Mouse (Mus musculus): Measurements from ENCODE around the gene Tmem151b. TPM values are rescaled to one million over a fixed set of nuclear protein-coding genes. Genes with fewer than 3 reads are reported as not detected.

The Tmem151b gene
- polyA plus RNA-seq, 1 experiment from 2014 or later = 32.5 TPM

- no peaks in the 10 kb centered on the region for H3K27me3 ChIP-seq (ENCODE audit: control insufficient read depth, insufficient read depth, low read depth, low read length)
- H3K9ac ChIP-seq (ENCODE audit: low read depth, low read length) = 0 out of 2 replicates have a peak overlapping the region, but pooled peaks have one; percentile 31
- H3K4me2 ChIP-seq (ENCODE audit: low read length) = no peak overlapping the region
- 45% methylated on average over 23 of the region's 23 CpGs for WGBS
- H3K4me3 ChIP-seq (ENCODE audit: low read depth, low read length) = no peak overlapping the region
- H3K27ac ChIP-seq (ENCODE audit: low read length) = peak overlapping the region; percentile 73; the same call in 1 of the 2 replicates
- peaks cover 13% of the 10 kb centered on the region for H3K4me1 ChIP-seq (ENCODE audit: control insufficient read depth, insufficient read depth, low read length)
- H3K36me3 ChIP-seq (ENCODE audit: control insufficient read depth, insufficient read depth, low read length) = no peaks in the 10 kb centered on the region
- no peaks in the 10 kb centered on the region for H3K9me3 ChIP-seq (replicated peaks; ENCODE audit: control insufficient read depth, low read length, poor library complexity, severe bottlenecking)
- no peak for ATAC-seq
Measured at GRCm38 (mm10) chr17:45585725-45586448, 36.4 kb upstream of the Tmem151b start.

DNA sequence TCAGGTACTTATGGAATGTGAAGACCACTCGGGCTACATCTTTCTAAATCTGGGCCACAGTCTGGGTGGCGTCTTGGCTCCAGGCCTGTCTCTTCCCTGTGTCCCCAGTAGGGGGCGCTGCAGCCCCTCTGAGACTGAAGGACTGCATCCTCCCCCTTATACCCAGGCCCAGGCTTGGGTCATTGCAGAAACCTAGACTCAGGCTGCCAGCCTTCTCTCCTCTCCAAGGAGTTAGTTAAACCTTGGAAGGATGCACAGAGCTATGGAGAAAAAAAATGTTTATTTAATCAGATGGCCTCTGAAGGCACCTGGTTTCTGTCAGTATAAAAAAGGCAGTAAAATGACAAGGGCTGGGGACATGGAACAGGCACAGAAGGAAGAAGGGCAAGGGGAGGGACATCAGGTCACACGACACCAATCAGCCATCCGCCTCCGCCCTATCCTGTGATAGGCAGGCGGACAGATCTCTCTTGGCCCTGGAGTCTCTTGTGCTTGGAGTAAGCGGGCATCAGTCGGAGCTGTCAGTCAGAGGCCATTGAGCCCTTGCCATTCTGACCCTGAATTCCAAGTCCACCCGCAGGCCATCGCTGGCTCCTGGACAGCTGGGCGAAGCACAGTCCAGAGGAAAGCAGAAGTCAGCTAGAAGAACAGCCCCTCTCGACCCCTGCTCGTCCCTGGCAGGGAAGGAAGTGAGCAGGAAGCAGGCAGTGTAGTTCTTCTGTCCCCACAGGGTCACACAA, 35.6 kb upstream of the Tmem151b start:
- Histone ChIP-seq H3K36me3 (ENCODE audit: control insufficient read depth, insufficient read depth, low read length) (no peaks in the 10 kb centered on the region), H3K4me3 (ENCODE audit: low read depth, low read length) (no peak overlapping the region), H3K27ac (ENCODE audit: low read length) (peak overlapping the region; percentile 73), H3K4me2 (ENCODE audit: low read length) (no peak overlapping the region), H3K9ac (ENCODE audit: low read depth, low read length) (0 out of 2 replicates have a peak overlapping the region, but pooled peaks have one; percentile 31), H3K9me3 (replicated peaks; ENCODE audit: control insufficient read depth, low read length, poor library complexity, severe bottlenecking) (no peaks in the 10 kb centered on the region), H3K4me1 (ENCODE audit: control insufficient read depth, insufficient read depth, low read length) (peaks cover 13% of the 10 kb centered on the region), H3K27me3 (ENCODE audit: control insufficient read depth, insufficient read depth, low read depth, low read length) (no peaks in the 10 kb centered on the region)
- 19% methylated on average over 14 of the region's 14 CpGs for WGBS
- peak; percentile 61 for ATAC-seq

GRCm38 (mm10) chr17:45584096-45584896, 34.8 kb upstream of the Tmem151b start:
- Histone ChIP-seq H3K9me3 (replicated peaks; ENCODE audit: control insufficient read depth, low read length, poor library complexity, severe bottlenecking) (no peaks in the 10 kb centered on the region), H3K27me3 (ENCODE audit: control insufficient read depth, insufficient read depth, low read depth, low read length) (no peaks in the 10 kb centered on the region), H3K4me2 (ENCODE audit: low read length) (no peak overlapping the region), H3K27ac (ENCODE audit: low read length) (peak overlapping the region; percentile 73), H3K36me3 (ENCODE audit: control insufficient read depth, insufficient read depth, low read length) (no peaks in the 10 kb centered on the region), H3K4me1 (ENCODE audit: control insufficient read depth, insufficient read depth, low read length) (peaks cover 13% of the 10 kb centered on the region), H3K9ac (ENCODE audit: low read depth, low read length) (no peak overlapping the region), H3K4me3 (ENCODE audit: low read depth, low read length) (no peak overlapping the region)
- 38% methylated on average over 12 of the region's 12 CpGs for WGBS
- peak; percentile 61 for ATAC-seq

GRCm38 (mm10) chr17:45582715-45583355, 33.4 kb upstream of the Tmem151b start:
- H3K27ac ChIP-seq (ENCODE audit: low read length) = no peak overlapping the region
- no peak overlapping the region for H3K4me2 ChIP-seq (ENCODE audit: low read length)
- H3K9ac ChIP-seq (ENCODE audit: low read depth, low read length) = no peak overlapping the region
- H3K9me3 ChIP-seq (replicated peaks; ENCODE audit: control insufficient read depth, low read length, poor library complexity, severe bottlenecking) = no peaks in the 10 kb centered on the region
- H3K27me3 ChIP-seq (ENCODE audit: control insufficient read depth, insufficient read depth, low read depth, low read length) = no peaks in the 10 kb centered on the region
- no peak overlapping the region for H3K4me3 ChIP-seq (ENCODE audit: low read depth, low read length)
- WGBS = 78% methylated on average over 6 of the region's 6 CpGs
- H3K4me1 ChIP-seq (ENCODE audit: control insufficient read depth, insufficient read depth, low read length) = peaks cover 13% of the 10 kb centered on the region
- ATAC-seq = no peak
- H3K36me3 ChIP-seq (ENCODE audit: control insufficient read depth, insufficient read depth, low read length) = no peaks in the 10 kb centered on the region

- Histone ChIP-seq H3K9me3 (replicated peaks; ENCODE audit: control insufficient read depth, low read length, poor library complexity, severe bottlenecking) (no peaks in the 10 kb centered on the region), H3K27ac (ENCODE audit: low read length) (no peak overlapping the region), H3K9ac (ENCODE audit: low read depth, low read length) (no peak overlapping the region), H3K4me1 (ENCODE audit: control insufficient read depth, insufficient read depth, low read length) (peaks cover 13% of the 10 kb centered on the region), H3K36me3 (ENCODE audit: control insufficient read depth, insufficient read depth, low read length) (no peaks in the 10 kb centered on the region), H3K4me3 (ENCODE audit: low read depth, low read length) (no peak overlapping the region), H3K27me3 (ENCODE audit: control insufficient read depth, insufficient read depth, low read depth, low read length) (no peaks in the 10 kb centered on the region), H3K4me2 (ENCODE audit: low read length) (no peak overlapping the region)
- WGBS = 98% methylated on average over 6 of the region's 6 CpGs
- ATAC-seq = no peak
Measured at GRCm38 (mm10) chr17:45582188-45582587, 32.7 kb upstream of the Tmem151b start.

DNA sequence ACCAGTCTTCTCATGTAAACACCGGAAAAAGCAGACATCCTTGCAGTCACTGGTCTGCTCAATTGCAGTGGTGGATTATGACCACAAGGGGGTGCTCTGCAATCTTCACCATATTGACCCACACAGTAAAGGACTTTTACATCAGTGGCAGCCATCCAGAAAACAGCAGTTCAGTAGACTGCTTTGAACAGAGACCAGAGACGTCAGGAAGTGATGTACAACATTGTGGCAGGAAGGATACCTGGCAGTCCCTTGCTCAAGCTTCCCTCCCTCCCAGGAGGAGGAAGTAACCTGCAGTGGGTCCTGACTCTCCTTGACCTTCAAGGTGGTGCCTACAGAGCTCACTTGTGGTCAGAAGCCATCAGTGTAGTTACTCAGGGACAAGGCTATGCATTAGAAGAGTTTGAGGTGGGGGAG, 32.1 kb upstream of the Tmem151b start:
- H3K4me2 ChIP-seq (ENCODE audit: low read length) = no peak overlapping the region
- H3K27ac ChIP-seq (ENCODE audit: low read length) = no peak overlapping the region
- peaks cover 13% of the 10 kb centered on the region for H3K4me1 ChIP-seq (ENCODE audit: control insufficient read depth, insufficient read depth, low read length)
- H3K9ac ChIP-seq (ENCODE audit: low read depth, low read length) = no peak overlapping the region
- 12% methylated on average over 2 of the region's 2 CpGs for WGBS
- H3K27me3 ChIP-seq (ENCODE audit: control insufficient read depth, insufficient read depth, low read depth, low read length) = no peaks in the 10 kb centered on the region
- no peak for ATAC-seq
- H3K4me3 ChIP-seq (ENCODE audit: low read depth, low read length) = no peak overlapping the region
- no peaks in the 10 kb centered on the region for H3K36me3 ChIP-seq (ENCODE audit: control insufficient read depth, insufficient read depth, low read length)
- no peaks in the 10 kb centered on the region for H3K9me3 ChIP-seq (replicated peaks; ENCODE audit: control insufficient read depth, low read length, poor library complexity, severe bottlenecking)

DNA sequence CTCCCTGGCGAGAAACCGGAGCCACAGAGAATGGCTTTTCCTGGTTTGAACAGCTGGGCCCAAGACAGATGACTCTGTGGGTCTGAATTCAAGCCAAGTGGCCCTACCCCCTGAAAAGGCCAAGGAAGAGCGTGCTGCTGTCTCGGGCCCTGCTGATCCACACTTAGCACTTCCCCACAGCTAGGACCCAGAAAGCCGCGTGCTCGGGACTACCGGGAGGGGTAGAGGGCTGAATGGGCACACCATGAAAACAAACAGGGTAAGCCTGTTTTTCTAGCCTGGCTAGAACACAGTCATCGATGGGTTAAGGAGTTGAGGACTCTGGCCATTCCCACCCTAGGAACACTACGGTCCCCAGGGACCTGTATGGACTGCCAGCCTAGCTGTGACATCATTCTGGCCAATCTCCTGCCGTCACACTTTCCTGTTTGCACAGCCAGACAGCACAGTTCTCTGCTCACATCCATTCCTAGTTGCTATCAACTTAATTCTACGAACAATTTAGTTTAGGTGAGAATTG, 31.5 kb upstream of the Tmem151b start:
- H3K4me3 ChIP-seq (ENCODE audit: low read depth, low read length) = no peak overlapping the region
- H3K27ac ChIP-seq (ENCODE audit: low read length) = no peak overlapping the region
- no peak for ATAC-seq
- no peaks in the 10 kb centered on the region for H3K27me3 ChIP-seq (ENCODE audit: control insufficient read depth, insufficient read depth, low read depth, low read length)
- H3K9ac ChIP-seq (ENCODE audit: low read depth, low read length) = no peak overlapping the region
- peaks cover 13% of the 10 kb centered on the region for H3K4me1 ChIP-seq (ENCODE audit: control insufficient read depth, insufficient read depth, low read length)
- H3K9me3 ChIP-seq (replicated peaks; ENCODE audit: control insufficient read depth, low read length, poor library complexity, severe bottlenecking) = no peaks in the 10 kb centered on the region
- WGBS = 53% methylated on average over 12 of the region's 12 CpGs
- H3K4me2 ChIP-seq (ENCODE audit: low read length) = no peak overlapping the region
- no peaks in the 10 kb centered on the region for H3K36me3 ChIP-seq (ENCODE audit: control insufficient read depth, insufficient read depth, low read length)

- no peaks in the 10 kb centered on the region for H3K36me3 ChIP-seq (ENCODE audit: control insufficient read depth, insufficient read depth, low read length)
- no peak overlapping the region for H3K27ac ChIP-seq (ENCODE audit: low read length)
- no peaks in the 10 kb centered on the region for H3K9me3 ChIP-seq (replicated peaks; ENCODE audit: control insufficient read depth, low read length, poor library complexity, severe bottlenecking)
- WGBS = 86% methylated on average over 4 of the region's 4 CpGs
- H3K27me3 ChIP-seq (ENCODE audit: control insufficient read depth, insufficient read depth, low read depth, low read length) = no peaks in the 10 kb centered on the region
- H3K4me2 ChIP-seq (ENCODE audit: low read length) = no peak overlapping the region
- H3K9ac ChIP-seq (ENCODE audit: low read depth, low read length) = no peak overlapping the region
- ATAC-seq = no peak
- H3K4me1 ChIP-seq (ENCODE audit: control insufficient read depth, insufficient read depth, low read length) = peaks cover 11% of the 10 kb centered on the region
- no peak overlapping the region for H3K4me3 ChIP-seq (ENCODE audit: low read depth, low read length)
Measured at GRCm38 (mm10) chr17:45579554-45579953, 30.1 kb upstream of the Tmem151b start.
